8 mouse cellular contexts compared by ENCODE assay signal in genomic region chr17:56123681-56124340, GRCm38 (mm10). TPM values are rescaled to one million over a fixed set of nuclear protein-coding genes. Genes with fewer than 3 reads are reported as not detected.
DNase-seq lines count a peak whose midpoint lies in the region; ATAC-seq lines count a peak whose summit lies in the region.
"Had no signal": no experiment of that assay in that cellular context is flagged by ENCODE, and none has a peak within 500 bp of the region (broad histone marks: within the 10 kb centered on the region; RNA-seq: fewer than 3 reads in every experiment).

No protein-coding gene starts in this region.

- 0 out of 2 replicates have a peak, but pooled peaks have one; percentile 5 for ATAC-seq in lung, embryonic 15.5 days (ENCODE audit: borderline replicate concordance, extremely low read depth, low FRiP score, low TSS enrichment)
- no peak for ATAC-seq in forebrain, embryonic 16.5 days
- ATAC-seq in limb, embryonic 15.5 days (ENCODE audit: insufficient number of reproducible peaks, low FRiP score, low TSS enrichment, low read depth), result no peak
- no peak for ATAC-seq in stomach, embryonic 16.5 days (ENCODE audit: insufficient read depth, low FRiP score)

- peaks cover 19% of the 10 kb centered on the region for H3K4me1 ChIP-seq in lung, embryonic 15.5 days
- H3K4me1 ChIP-seq in forebrain, embryonic 16.5 days (replicated peaks; ENCODE audit: control insufficient read depth, insufficient read depth, low read length), result peaks cover 3% of the 10 kb centered on the region; the same call in 1 of the 2 replicates
- H3K4me1 ChIP-seq in limb, embryonic 15.5 days, result peaks cover 22% of the 10 kb centered on the region
- H3K4me1 ChIP-seq in stomach, embryonic 16.5 days (ENCODE audit: control insufficient read depth, insufficient read depth, low read length), result peaks cover 10% of the 10 kb centered on the region; the same call in 1 of the 2 replicates

- H3K9me3 ChIP-seq in lung, embryonic 15.5 days, result peaks cover 8% of the 10 kb centered on the region; the same call in 1 of the 2 replicates
- H3K9me3 ChIP-seq in forebrain, embryonic 16.5 days (ENCODE audit: control insufficient read depth, low read length), result peaks cover 13% of the 10 kb centered on the region
- peaks cover 12% of the 10 kb centered on the region; the same call in 1 of the 2 replicates for H3K9me3 ChIP-seq in limb, embryonic 15.5 days
- peaks cover 8% of the 10 kb centered on the region for H3K9me3 ChIP-seq in stomach, embryonic 16.5 days (replicated peaks; ENCODE audit: control insufficient read depth, low read length)

- intact Hi-C loops in left cerebral cortex, postnatal 14 days (cut with DNase I), result no loop called here

- peak overlapping the region; percentile 71 for H3K4me2 ChIP-seq in lung, embryonic 15.5 days
- H3K4me2 ChIP-seq in forebrain, embryonic 16.5 days (ENCODE audit: low read length), result peak overlapping the region; percentile 43; the same call in 1 of the 2 replicates
- H3K4me2 ChIP-seq in limb, embryonic 15.5 days, result peak overlapping the region; percentile 66
- peak overlapping the region; percentile 90 for H3K4me2 ChIP-seq in stomach, embryonic 16.5 days (ENCODE audit: low read depth, low read length)

- peaks cover 66% of the 10 kb centered on the region for H3K27me3 ChIP-seq in lung, embryonic 15.5 days
- H3K27me3 ChIP-seq in forebrain, embryonic 16.5 days (replicated peaks; ENCODE audit: control insufficient read depth, insufficient read depth, low read length), result peaks cover 52% of the 10 kb centered on the region
- H3K27me3 ChIP-seq in limb, embryonic 15.5 days, result peaks cover 74% of the 10 kb centered on the region
- H3K27me3 ChIP-seq in stomach, embryonic 16.5 days (ENCODE audit: control insufficient read depth, insufficient read depth, low read length), result peaks cover 42% of the 10 kb centered on the region

- no peaks in the 10 kb centered on the region for H3K36me3 ChIP-seq in lung, embryonic 15.5 days
- H3K36me3 ChIP-seq in forebrain, embryonic 16.5 days (ENCODE audit: control insufficient read depth, insufficient read depth), result peaks cover 17% of the 10 kb centered on the region
- H3K36me3 ChIP-seq in limb, embryonic 15.5 days, result no peaks in the 10 kb centered on the region
- H3K36me3 ChIP-seq in stomach, embryonic 16.5 days (ENCODE audit: control insufficient read depth, insufficient read depth, low read length), result no peaks in the 10 kb centered on the region

- no peak for DNase-seq in lung, postnatal 25 days (ENCODE audit: low spot score)
- no peak for DNase-seq in left cerebral cortex, postnatal 14 days (ENCODE audit: low spot score in 2 of 2)
- no peak for DNase-seq in embryo, embryonic 10.5 days (ENCODE audit: low spot score)
- DNase-seq: cerebellum, postnatal 36 days had no signal

- 0 out of 2 replicates have a peak overlapping the region, but pooled peaks have one; percentile 25 for H3K9ac ChIP-seq in lung, embryonic 15.5 days
- no peak overlapping the region for H3K9ac ChIP-seq in forebrain, embryonic 16.5 days (replicated peaks; ENCODE audit: low read depth, low read length)
- H3K9ac ChIP-seq in limb, embryonic 15.5 days, result peak overlapping the region; percentile 20; the same call in 1 of the 2 replicates
- peak overlapping the region; percentile 74 for H3K9ac ChIP-seq in stomach, embryonic 16.5 days (ENCODE audit: low read length)

- 32% methylated on average over 59 of the region's 59 CpGs for WGBS in lung, embryonic 15.5 days
- 50% methylated on average over 59 of the region's 59 CpGs for WGBS in forebrain, embryonic 16.5 days
- WGBS in limb, embryonic 15.5 days, result 42% methylated on average over 58 of the region's 59 CpGs
- WGBS in stomach, embryonic 16.5 days, result 30% methylated on average over 59 of the region's 59 CpGs

- H3K4me3 ChIP-seq in lung, embryonic 15.5 days, result peak overlapping the region; percentile 38
- 0 out of 2 replicates have a peak overlapping the region, but pooled peaks have one; percentile 18 for H3K4me3 ChIP-seq in forebrain, embryonic 16.5 days (replicated peaks; ENCODE audit: low read length)
- peak overlapping the region; percentile 37 for H3K4me3 ChIP-seq in limb, embryonic 15.5 days
- H3K4me3 ChIP-seq in stomach, embryonic 16.5 days (replicated peaks; ENCODE audit: low read length), result peak overlapping the region; percentile 49

- H3K27ac ChIP-seq in lung, embryonic 15.5 days, result no peak overlapping the region
- no peak overlapping the region for H3K27ac ChIP-seq in forebrain, embryonic 16.5 days (ENCODE audit: low read length)
- no peak overlapping the region for H3K27ac ChIP-seq in limb, embryonic 15.5 days
- no peak overlapping the region for H3K27ac ChIP-seq in stomach, embryonic 16.5 days (ENCODE audit: low read length)

RNA-seq across cellular contexts. Expression of gene Lrg1, which starts 2.0 kb away (rescaled TPM):
- polyA plus RNA-seq in lung, embryonic 15.5 days (2015; fragmentation: Nextera tagmentation; extraction: Ambion mirVana), result 0.55 TPM in 2 replicates
- 0.22 TPM in 1 of 2 replicates, not detected in the other for polyA plus RNA-seq in forebrain, embryonic 16.5 days (2015; fragmentation: Nextera tagmentation; extraction: Ambion mirVana)
- 0.55 and 1.7 TPM in 2 replicates for polyA plus RNA-seq in limb, embryonic 15.5 days (2015; fragmentation: Nextera tagmentation; extraction: Ambion mirVana)
- polyA plus RNA-seq in stomach, embryonic 16.5 days (2015; fragmentation: Nextera tagmentation; extraction: Ambion mirVana), result 1.3 and 1.4 TPM in 2 replicates
- 1 to 10 TPM; 1.2 to 2.8 TPM for total RNA-seq in left cerebral cortex, postnatal 14 days (2021)

RNA-seq across cellular contexts. Expression of gene Plin5, which starts 6.4 kb away (rescaled TPM):
- polyA plus RNA-seq in lung, embryonic 15.5 days (2015; fragmentation: Nextera tagmentation; extraction: Ambion mirVana), result 0.95 and 1.2 TPM in 2 replicates
- 0.67 and 1.4 TPM in 2 replicates for polyA plus RNA-seq in forebrain, embryonic 16.5 days (2015; fragmentation: Nextera tagmentation; extraction: Ambion mirVana)
- 0.12 and 0.60 TPM in 2 replicates for polyA plus RNA-seq in limb, embryonic 15.5 days (2015; fragmentation: Nextera tagmentation; extraction: Ambion mirVana)
- 0.62 and 1.2 TPM in 2 replicates for polyA plus RNA-seq in stomach, embryonic 16.5 days (2015; fragmentation: Nextera tagmentation; extraction: Ambion mirVana)
- total RNA-seq in left cerebral cortex, postnatal 14 days (2021), result 1 to 10 TPM in 1 of 2 experiments, under 1 TPM in 1; 0.46 to 1.1 TPM

RNA-seq across cellular contexts. Expression of gene Plin4, which starts 14.2 kb away (rescaled TPM):
- polyA plus RNA-seq in lung, embryonic 15.5 days (2015; fragmentation: Nextera tagmentation; extraction: Ambion mirVana), result 0.10 and 0.19 TPM in 2 replicates
- 0.09 and 0.14 TPM in 2 replicates for polyA plus RNA-seq in forebrain, embryonic 16.5 days (2015; fragmentation: Nextera tagmentation; extraction: Ambion mirVana)
- 0.03 and 0.11 TPM in 2 replicates for polyA plus RNA-seq in limb, embryonic 15.5 days (2015; fragmentation: Nextera tagmentation; extraction: Ambion mirVana)
- polyA plus RNA-seq in stomach, embryonic 16.5 days (2015; fragmentation: Nextera tagmentation; extraction: Ambion mirVana), result 0.80 and 0.90 TPM in 2 replicates
- total RNA-seq in left cerebral cortex, postnatal 14 days (2021), result 1 to 10 TPM in 1 of 2 experiments, under 1 TPM in 1; 0.36 to 1.1 TPM

RNA-seq across cellular contexts. Expression of gene Sema6b, which starts 16.3 kb away (rescaled TPM):
- 2.1 TPM in 2 replicates for polyA plus RNA-seq in lung, embryonic 15.5 days (2015; fragmentation: Nextera tagmentation; extraction: Ambion mirVana)
- 10.1 and 10.7 TPM in 2 replicates for polyA plus RNA-seq in forebrain, embryonic 16.5 days (2015; fragmentation: Nextera tagmentation; extraction: Ambion mirVana)
- polyA plus RNA-seq in limb, embryonic 15.5 days (2015; fragmentation: Nextera tagmentation; extraction: Ambion mirVana), result 2.3 and 3.3 TPM in 2 replicates
- polyA plus RNA-seq in stomach, embryonic 16.5 days (2015; fragmentation: Nextera tagmentation; extraction: Ambion mirVana), result 0.50 and 0.71 TPM in 2 replicates
- 100 to 1,000 TPM; 135 to 144 TPM for total RNA-seq in left cerebral cortex, postnatal 14 days (2021)

RNA-seq across cellular contexts. Expression of gene Tnfaip8l1, which starts 38.5 kb away (rescaled TPM):
- polyA plus RNA-seq in lung, embryonic 15.5 days (2015; fragmentation: Nextera tagmentation; extraction: Ambion mirVana), result 15.3 and 18.3 TPM in 2 replicates
- polyA plus RNA-seq in forebrain, embryonic 16.5 days (2015; fragmentation: Nextera tagmentation; extraction: Ambion mirVana), result 10.1 and 10.2 TPM in 2 replicates
- 11.3 and 13.1 TPM in 2 replicates for polyA plus RNA-seq in limb, embryonic 15.5 days (2015; fragmentation: Nextera tagmentation; extraction: Ambion mirVana)
- 11.9 and 14.3 TPM in 2 replicates for polyA plus RNA-seq in stomach, embryonic 16.5 days (2015; fragmentation: Nextera tagmentation; extraction: Ambion mirVana)
- 1 to 10 TPM; 8.3 to 9.8 TPM for total RNA-seq in left cerebral cortex, postnatal 14 days (2021)
